Mouse (Mus musculus) lung, postnatal 0 days (tissue): ENCODE measurements around the gene Rgsl1.

Source experiments
- CTCF ChIP-seq: IDR thresholded peaks from 2 replicates; pipeline ENCODE4 v1.5.1; 2016; ENCODE audit warnings: antibody characterized with exemption, mild to moderate bottlenecking
- EP300 ChIP-seq: IDR thresholded peaks from 2 replicates; pipeline ENCODE4 v1.6.1; 2016; ENCODE audit warnings: antibody characterized with exemption, mild to moderate bottlenecking, control low read depth

- TF ChIP-seq EP300, result no peak
- no peak; the same call in 1 of the 2 replicates for TF ChIP-seq CTCF
Observed at GRCm38 (mm10) chr1:153748549-153748948, 95.4 kb downstream of the Rgsl1 start.
